Mouse (Mus musculus): ENCODE data around the gene Lrrfip1. TPM values are rescaled to one million over a fixed set of nuclear protein-coding genes. Genes with fewer than 3 reads are reported as not detected.

Gene Lrrfip1
- polyA plus RNA-seq, 1 experiment from 2014 or later: 26.2 TPM

GRCm38 (mm10) chr1:91123466-91123865 lies 124.9 kb downstream of the Lrrfip1 start:
- H3K9me3 ChIP-seq (ENCODE audit: control insufficient read depth, low read length): no peaks in the 10 kb centered on the region
- H3K4me2 ChIP-seq (ENCODE audit: low read depth, severe bottlenecking): no peak overlapping the region
- 77% methylated on average over 3 of the region's 3 CpGs for WGBS
- no peak overlapping the region for H3K4me3 ChIP-seq (ENCODE audit: low read depth, low read length)
- no peaks in the 10 kb centered on the region for H3K27me3 ChIP-seq (ENCODE audit: control insufficient read depth, insufficient read depth, low read length)
- DNase-seq (ENCODE audit: low spot score): no peak
- H3K27ac ChIP-seq (replicated peaks; ENCODE audit: low read depth, low read length): no peak overlapping the region
- ATAC-seq (ENCODE audit: insufficient number of reproducible peaks, low FRiP score, low TSS enrichment, low read depth): no peak
- H3K36me3 ChIP-seq (ENCODE audit: control insufficient read depth, insufficient read depth, low read length): peaks cover 3% of the 10 kb centered on the region; the same call in 1 of the 2 replicates
- no peaks in the 10 kb centered on the region for H3K4me1 ChIP-seq (ENCODE audit: control insufficient read depth, insufficient read depth, low read length)
- H3K9ac ChIP-seq (ENCODE audit: low read length): no peak overlapping the region

DNA sequence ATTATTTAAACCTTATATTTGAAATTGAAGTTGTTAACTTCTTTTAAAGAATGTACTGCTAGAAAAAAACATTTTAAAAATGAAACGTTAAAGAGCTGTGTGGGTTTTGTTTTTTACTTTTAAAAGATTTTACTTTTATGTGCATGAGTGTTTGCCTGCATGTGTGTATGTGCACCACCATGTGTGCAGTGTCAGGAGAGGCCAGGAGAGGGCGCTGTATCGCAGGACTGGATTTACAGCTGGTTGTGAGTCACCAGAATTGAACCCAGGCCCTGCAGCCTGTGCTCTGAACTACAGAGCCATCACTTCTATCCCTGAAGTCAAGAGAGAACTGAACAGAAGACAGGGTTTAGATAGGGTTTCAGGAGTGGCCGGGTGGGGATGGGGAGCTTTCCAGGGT lies 130.3 kb downstream of the Lrrfip1 start:
- Histone ChIP-seq H3K27me3 (ENCODE audit: control insufficient read depth, insufficient read depth, low read length) (no peaks in the 10 kb centered on the region), H3K4me1 (ENCODE audit: control insufficient read depth, insufficient read depth, low read length) (no peaks in the 10 kb centered on the region), H3K27ac (replicated peaks; ENCODE audit: low read depth, low read length) (no peak overlapping the region), H3K9ac (ENCODE audit: low read length) (no peak overlapping the region), H3K9me3 (ENCODE audit: control insufficient read depth, low read length) (no peaks in the 10 kb centered on the region), H3K4me2 (ENCODE audit: low read depth, severe bottlenecking) (no peak overlapping the region), H3K4me3 (ENCODE audit: low read depth, low read length) (no peak overlapping the region), H3K36me3 (ENCODE audit: control insufficient read depth, insufficient read depth, low read length) (no peaks in the 10 kb centered on the region)
- DNase-seq (ENCODE audit: low spot score): no peak
- ATAC-seq (ENCODE audit: insufficient number of reproducible peaks, low FRiP score, low TSS enrichment, low read depth): no peak
- WGBS: 89% methylated on average over 4 of the region's 4 CpGs

DNA sequence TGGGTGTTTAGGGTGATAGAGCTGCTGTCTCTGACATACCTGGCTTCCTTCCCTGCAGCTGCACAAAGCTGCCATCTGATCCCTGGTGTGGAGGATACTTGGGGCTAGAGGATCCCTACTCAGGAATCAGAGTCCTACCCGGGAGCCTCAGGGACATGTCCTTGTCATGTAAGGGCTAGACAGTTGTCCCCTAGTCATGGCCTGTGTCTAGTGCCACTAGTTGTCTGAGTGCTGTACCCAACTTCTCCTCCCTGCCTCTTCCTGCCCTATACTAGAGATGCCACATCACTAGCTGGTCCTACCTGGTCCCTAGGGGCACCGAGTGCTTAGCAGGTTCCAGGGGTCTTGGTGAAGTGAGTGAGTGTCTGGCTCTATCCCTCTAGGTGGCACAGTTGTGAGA lies 138.5 kb downstream of the Lrrfip1 start:
- DNase-seq (ENCODE audit: low spot score): no peak
- H3K4me1 ChIP-seq (ENCODE audit: control insufficient read depth, insufficient read depth, low read length): no peaks in the 10 kb centered on the region
- no peak for ATAC-seq (ENCODE audit: insufficient number of reproducible peaks, low FRiP score, low TSS enrichment, low read depth)
- H3K9ac ChIP-seq (ENCODE audit: low read length): no peak overlapping the region
- H3K27me3 ChIP-seq (ENCODE audit: control insufficient read depth, insufficient read depth, low read length): no peaks in the 10 kb centered on the region
- H3K27ac ChIP-seq (replicated peaks; ENCODE audit: low read depth, low read length): no peak overlapping the region
- H3K4me2 ChIP-seq (ENCODE audit: low read depth, severe bottlenecking): no peak overlapping the region
- no peaks in the 10 kb centered on the region for H3K9me3 ChIP-seq (ENCODE audit: control insufficient read depth, low read length)
- H3K36me3 ChIP-seq (ENCODE audit: control insufficient read depth, insufficient read depth, low read length): no peaks in the 10 kb centered on the region
- 83% methylated on average over 2 of the region's 2 CpGs for WGBS
- H3K4me3 ChIP-seq (ENCODE audit: low read depth, low read length): no peak overlapping the region

GRCm38 (mm10) chr1:91144813-91145212 lies 146.3 kb downstream of the Lrrfip1 start, which contains the start of gene Rbm44:
Rbm44 (plus strand) TSS chr1:91145089.
- Histone ChIP-seq H3K9me3 (ENCODE audit: control insufficient read depth, low read length) (no peaks in the 10 kb centered on the region; the same call in 1 of the 2 replicates), H3K27me3 (ENCODE audit: control insufficient read depth, insufficient read depth, low read length) (no peaks in the 10 kb centered on the region), H3K4me1 (ENCODE audit: control insufficient read depth, insufficient read depth, low read length) (no peaks in the 10 kb centered on the region), H3K9ac (ENCODE audit: low read length) (no peak within 1 kb of the TSS), H3K36me3 (ENCODE audit: control insufficient read depth, insufficient read depth, low read length) (no peaks in the 10 kb centered on the region), H3K4me2 (ENCODE audit: low read depth, severe bottlenecking) (no peak within 1 kb of the TSS), H3K4me3 (ENCODE audit: low read depth, low read length) (no peak within 1 kb of the TSS), H3K27ac (replicated peaks; ENCODE audit: low read depth, low read length) (no peak within 1 kb of the TSS)
- DNase-seq (ENCODE audit: low spot score) (no peak), ATAC-seq (ENCODE audit: insufficient number of reproducible peaks, low FRiP score, low TSS enrichment, low read depth) (no peak)
- 62% methylated on average over 20 of the region's 20 CpGs for whole genome bisulfite sequencing

- no peak overlapping the region for H3K27ac ChIP-seq (replicated peaks; ENCODE audit: low read depth, low read length)
- no peak for ATAC-seq (ENCODE audit: insufficient number of reproducible peaks, low FRiP score, low TSS enrichment, low read depth)
- H3K4me1 ChIP-seq (ENCODE audit: control insufficient read depth, insufficient read depth, low read length): no peaks in the 10 kb centered on the region
- H3K27me3 ChIP-seq (ENCODE audit: control insufficient read depth, insufficient read depth, low read length): no peaks in the 10 kb centered on the region
- DNase-seq (ENCODE audit: low spot score): no peak
- H3K36me3 ChIP-seq (ENCODE audit: control insufficient read depth, insufficient read depth, low read length): no peaks in the 10 kb centered on the region
- no peaks in the 10 kb centered on the region for H3K9me3 ChIP-seq (ENCODE audit: control insufficient read depth, low read length)
- 80% methylated on average over 2 of the region's 2 CpGs for WGBS
- no peak overlapping the region for H3K9ac ChIP-seq (ENCODE audit: low read length)
- H3K4me2 ChIP-seq (ENCODE audit: low read depth, severe bottlenecking): no peak overlapping the region
- no peak overlapping the region for H3K4me3 ChIP-seq (ENCODE audit: low read depth, low read length)
Observed at GRCm38 (mm10) chr1:91151509-91151908, 153.0 kb downstream of the Lrrfip1 start.

DNA sequence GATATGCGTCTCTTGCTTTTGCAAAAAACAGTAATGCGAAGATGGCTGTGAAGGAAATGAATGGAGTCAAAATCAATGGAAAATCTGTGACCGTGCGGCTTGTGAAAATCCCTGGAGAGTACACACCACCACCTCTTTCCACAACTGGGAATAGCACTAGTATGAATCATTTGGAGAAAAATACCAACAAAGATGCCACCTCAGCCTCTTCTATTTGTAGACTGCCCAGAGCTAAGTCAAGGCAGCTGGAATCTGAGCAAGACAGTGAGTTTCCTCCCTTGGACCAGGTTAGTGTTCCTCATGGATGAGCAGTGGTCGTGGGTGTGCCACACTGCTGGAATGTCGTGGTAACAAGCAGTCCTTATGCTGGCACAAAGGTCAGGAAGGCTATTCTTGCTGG lies 168.3 kb downstream of the Lrrfip1 start:
- no peak for ATAC-seq (ENCODE audit: insufficient number of reproducible peaks, low FRiP score, low TSS enrichment, low read depth)
- 84% methylated on average over 6 of the region's 6 CpGs for WGBS
- no peak overlapping the region for H3K9ac ChIP-seq (ENCODE audit: low read length)

DNA sequence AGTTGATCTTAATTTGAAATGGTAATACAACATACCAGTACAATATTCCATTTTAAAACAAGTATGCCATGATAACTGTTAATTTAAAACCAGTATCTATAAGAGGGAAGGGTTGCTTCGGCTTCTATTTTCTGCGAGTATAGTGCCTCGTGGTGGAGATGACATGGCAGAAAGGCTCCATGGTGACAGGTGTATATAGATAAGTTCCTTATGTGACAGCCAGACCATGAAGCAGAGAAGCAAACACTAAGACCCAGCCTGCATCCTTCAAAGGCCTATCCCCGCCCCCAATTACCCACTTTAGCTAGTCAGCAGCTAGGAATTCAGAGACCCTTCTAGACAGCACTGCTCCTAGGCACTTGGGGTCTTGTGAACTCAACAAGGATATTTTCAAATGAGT lies 170.6 kb downstream of the Lrrfip1 start:
- Histone ChIP-seq H3K27me3 (ENCODE audit: control insufficient read depth, insufficient read depth, low read length) (no peaks in the 10 kb centered on the region), H3K4me1 (ENCODE audit: control insufficient read depth, insufficient read depth, low read length) (no peaks in the 10 kb centered on the region), H3K36me3 (ENCODE audit: control insufficient read depth, insufficient read depth, low read length) (no peaks in the 10 kb centered on the region), H3K27ac (replicated peaks; ENCODE audit: low read depth, low read length) (no peak overlapping the region), H3K9ac (ENCODE audit: low read length) (no peak overlapping the region), H3K4me3 (ENCODE audit: low read depth, low read length) (no peak overlapping the region), H3K9me3 (ENCODE audit: control insufficient read depth, low read length) (no peaks in the 10 kb centered on the region), H3K4me2 (ENCODE audit: low read depth, severe bottlenecking) (no peak overlapping the region)
- DNase-seq (ENCODE audit: low spot score): no peak
- 84% methylated on average over 4 of the region's 4 CpGs for WGBS
- ATAC-seq (ENCODE audit: insufficient number of reproducible peaks, low FRiP score, low TSS enrichment, low read depth): no peak

More for the DNA sequence above, 168.3 kb downstream of the Lrrfip1 start:
- no peaks in the 10 kb centered on the region for H3K4me1 ChIP-seq (ENCODE audit: control insufficient read depth, insufficient read depth, low read length)
- no peak overlapping the region for H3K4me2 ChIP-seq (ENCODE audit: low read depth, severe bottlenecking)
- no peak overlapping the region for H3K4me3 ChIP-seq (ENCODE audit: low read depth, low read length)
- no peaks in the 10 kb centered on the region for H3K9me3 ChIP-seq (ENCODE audit: control insufficient read depth, low read length)
- no peak for DNase-seq (ENCODE audit: low spot score)
- no peaks in the 10 kb centered on the region for H3K27me3 ChIP-seq (ENCODE audit: control insufficient read depth, insufficient read depth, low read length)
- H3K27ac ChIP-seq (replicated peaks; ENCODE audit: low read depth, low read length): no peak overlapping the region
- no peaks in the 10 kb centered on the region for H3K36me3 ChIP-seq (ENCODE audit: control insufficient read depth, insufficient read depth, low read length)

DNA sequence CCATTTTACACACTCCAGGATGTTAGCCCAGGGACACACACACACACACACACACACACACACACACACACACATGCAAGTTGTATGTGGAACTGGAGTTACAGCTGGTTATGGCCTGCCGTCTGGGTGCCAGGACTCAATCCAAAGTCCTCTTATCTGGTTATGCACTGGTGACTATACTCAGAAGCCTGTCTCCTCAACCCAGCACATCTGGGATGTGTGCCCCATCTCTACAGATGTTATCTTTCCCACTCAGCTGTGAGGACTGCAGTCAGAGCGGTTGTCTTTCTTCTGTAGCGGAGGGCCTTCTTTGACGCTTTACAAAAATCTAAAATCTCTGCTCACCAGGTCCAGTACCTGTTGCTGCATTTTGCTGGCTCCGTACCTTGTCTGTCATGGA lies 176.3 kb downstream of the Lrrfip1 start:
- no peak for ATAC-seq (ENCODE audit: insufficient number of reproducible peaks, low FRiP score, low TSS enrichment, low read depth)

GRCm38 (mm10) chr1:91176026-91176425 lies 177.5 kb downstream of the Lrrfip1 start:
- no peak overlapping the region for H3K4me3 ChIP-seq (ENCODE audit: low read depth, low read length)
- peaks cover 18% of the 10 kb centered on the region for H3K27me3 ChIP-seq (ENCODE audit: control insufficient read depth, insufficient read depth, low read length)
- no peak overlapping the region for H3K9ac ChIP-seq (ENCODE audit: low read length)
- H3K36me3 ChIP-seq (ENCODE audit: control insufficient read depth, insufficient read depth, low read length): no peaks in the 10 kb centered on the region
- H3K4me1 ChIP-seq (ENCODE audit: control insufficient read depth, insufficient read depth, low read length): 0 out of 2 replicates have a peak, but pooled peaks cover 7% of the 10 kb centered on the region
- DNase-seq (ENCODE audit: low spot score) (no peak), ATAC-seq (ENCODE audit: insufficient number of reproducible peaks, low FRiP score, low TSS enrichment, low read depth) (no peak)
- H3K4me2 ChIP-seq (ENCODE audit: low read depth, severe bottlenecking): no peak overlapping the region
- no peak overlapping the region for H3K27ac ChIP-seq (replicated peaks; ENCODE audit: low read depth, low read length)
- H3K9me3 ChIP-seq (ENCODE audit: control insufficient read depth, low read length): no peaks in the 10 kb centered on the region
- 47% methylated on average over 3 of the region's 3 CpGs for WGBS

More for the DNA sequence above, 176.3 kb downstream of the Lrrfip1 start:
- no peak overlapping the region for H3K4me3 ChIP-seq (ENCODE audit: low read depth, low read length)
- no peak overlapping the region for H3K27ac ChIP-seq (replicated peaks; ENCODE audit: low read depth, low read length)
- H3K4me1 ChIP-seq (ENCODE audit: control insufficient read depth, insufficient read depth, low read length): 0 out of 2 replicates have a peak, but pooled peaks cover 4% of the 10 kb centered on the region
- no peak overlapping the region for H3K9ac ChIP-seq (ENCODE audit: low read length)
- H3K36me3 ChIP-seq (ENCODE audit: control insufficient read depth, insufficient read depth, low read length): no peaks in the 10 kb centered on the region
- H3K9me3 ChIP-seq (ENCODE audit: control insufficient read depth, low read length): no peaks in the 10 kb centered on the region
- peaks cover 7% of the 10 kb centered on the region for H3K27me3 ChIP-seq (ENCODE audit: control insufficient read depth, insufficient read depth, low read length)
- no peak for DNase-seq (ENCODE audit: low spot score)
- WGBS: 95% methylated on average over 5 of the region's 5 CpGs
- H3K4me2 ChIP-seq (ENCODE audit: low read depth, severe bottlenecking): no peak overlapping the region
